Mouse (Mus musculus) MEL (cell line): ENCODE measurements at regions not wholly inside any gene's neighbourhood (a gene's known extent, or its start where the extent isn't known, plus 50 kb on each side); places are given as distances from the start of the nearest gene placed in this dataset.

Experiments
- E2F4 ChIP-seq: IDR thresholded peaks from 2 replicates; pipeline ENCODE4 v1.6.1; 2011; ENCODE audit warnings: low read depth, low read length, improper control_type of control experiment, borderline replicate concordance
- POLR2A ChIP-seq, 2 experiments: IDR thresholded peaks; 2 replicates each; pipeline ENCODE4 v1.6.1; 2011 to 2012; ENCODE audit warnings: low read length in 2 of 2, mild to moderate bottlenecking in 2 of 2, control low read depth in 1 of 2, improper control_type of control experiment in 1 of 2, low read depth in 1 of 2, moderate library complexity in 1 of 2; ENCODE audit not compliant: control insufficient read depth in 1 of 2, insufficient read depth in 1 of 2, poor library complexity in 1 of 2
- USF1 ChIP-seq: IDR thresholded peaks from 2 replicates; pipeline ENCODE4 v1.6.1; 2014; ENCODE audit warnings: low read depth, mild to moderate bottlenecking, inconsistent platforms, low read length, improper control_type of control experiment, moderate library complexity

- TF ChIP-seq POLR2A (IDR thresholded peaks at IDR 0.05; ENCODE audit: control insufficient read depth in 1 of 2, insufficient read depth in 1 of 2, low read depth in 1 of 2, low read length in 2 of 2, poor library complexity in 1 of 2) (no peak), E2F4 (no peak), USF1 (no peak)
Observed at GRCm38 (mm10) chr10:114924746-114925145, 122.6 kb upstream of the Trhde start.
